ENCODE assay signal across 8 mouse cellular contexts in the genomic region with DNA sequence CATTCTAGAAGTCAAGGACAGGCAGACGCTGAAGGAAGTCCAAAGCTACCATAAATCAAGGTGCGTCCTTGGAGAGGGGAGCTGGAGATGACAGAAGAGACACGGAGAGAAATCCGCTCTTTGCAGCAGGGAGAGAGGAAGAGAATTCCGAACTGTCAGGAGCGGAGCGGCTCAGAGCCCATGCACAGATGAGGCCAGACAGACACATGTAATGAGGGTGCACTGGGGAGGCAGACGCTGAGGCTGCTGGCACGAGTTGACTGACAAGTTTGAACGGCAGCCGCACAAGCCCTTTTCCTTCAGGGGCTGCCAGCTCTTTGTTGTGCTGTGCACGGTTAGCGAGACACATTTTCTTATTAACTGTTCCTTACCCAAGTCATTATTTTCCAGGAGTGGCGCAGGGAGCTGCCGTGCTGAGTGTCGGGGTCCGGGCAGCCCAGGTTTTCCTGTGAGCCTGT. TPM values are rescaled to one million over a fixed set of nuclear protein-coding genes. Genes with fewer than 3 reads are reported as not detected.
DNase-seq lines count a peak whose midpoint lies in the region; ATAC-seq and TF ChIP-seq lines count a peak whose summit lies in the region.

Gene Palmd (minus strand): TSS at position 448 of the 458 bp plus-strand sequence.

- H3K9me3 ChIP-seq in embryonic facial prominence, embryonic 14.5 days (ENCODE audit: control insufficient read depth, low read length), result peaks cover 5% of the 10 kb centered on the region; the same call in 1 of the 2 replicates
- no peaks in the 10 kb centered on the region for H3K9me3 ChIP-seq in limb, embryonic 13.5 days
- H3K9me3 ChIP-seq in midbrain, embryonic 14.5 days (ENCODE audit: control insufficient read depth, low read length), result no peaks in the 10 kb centered on the region

- no peaks in the 10 kb centered on the region for H3K4me1 ChIP-seq in cerebellum, adult 2 months (ENCODE audit: control insufficient read depth, insufficient read depth, low read length)
- H3K4me1 ChIP-seq in embryonic facial prominence, embryonic 14.5 days (ENCODE audit: control insufficient read depth, insufficient read depth, low read length), result no peaks in the 10 kb centered on the region
- no peaks in the 10 kb centered on the region for H3K4me1 ChIP-seq in kidney, adult 2 months (ENCODE audit: control insufficient read depth, insufficient read depth, low read length)
- peaks cover 10% of the 10 kb centered on the region; the same call in 1 of the 2 replicates for H3K4me1 ChIP-seq in limb, embryonic 13.5 days
- H3K4me1 ChIP-seq in midbrain, embryonic 14.5 days (ENCODE audit: control insufficient read depth, insufficient read depth, low read length), result peaks cover 17% of the 10 kb centered on the region

- peak; percentile 10 to 21 for DNase-seq in cerebellum, adult 2 months
- no peak for DNase-seq in cerebellum, adult 8-10 months
- DNase-seq in embryonic facial prominence, embryonic 14.5 days (ENCODE audit: low spot score), result peak; percentile 91
- no peak for DNase-seq in heart, adult 8-10 months (ENCODE audit: low spot score)
- peak; percentile 64 for DNase-seq in kidney, adult 2 months
- peak; percentile 87 for DNase-seq in midbrain, embryonic 14.5 days
- peak; percentile 43 for DNase-seq in telencephalon, adult 2 months (ENCODE audit: low read depth, low spot score)

- no peaks in the 10 kb centered on the region; the same call in 1 of the 2 replicates for H3K27me3 ChIP-seq in cerebellum, adult 2 months (ENCODE audit: control insufficient read depth, insufficient read depth, low read length)
- H3K27me3 ChIP-seq in embryonic facial prominence, embryonic 14.5 days (replicated peaks; ENCODE audit: control insufficient read depth, insufficient read depth, low read length), result no peaks in the 10 kb centered on the region
- no peaks in the 10 kb centered on the region for H3K27me3 ChIP-seq in kidney, adult 2 months (replicated peaks; ENCODE audit: control insufficient read depth, insufficient read depth, low read length)
- no peaks in the 10 kb centered on the region for H3K27me3 ChIP-seq in limb, embryonic 13.5 days
- no peaks in the 10 kb centered on the region for H3K27me3 ChIP-seq in midbrain, embryonic 14.5 days (ENCODE audit: control insufficient read depth, insufficient read depth, low read length)

- TF ChIP-seq POLR2A in cerebellum, adult 2 months (IDR thresholded peaks at IDR 0.05; ENCODE audit: borderline replicate concordance, insufficient read depth, low read length), result no peak
- no peak for TF ChIP-seq POLR2A in kidney, adult 2 months (IDR thresholded peaks at IDR 0.05; ENCODE audit: low read depth, low read length)

- H3K36me3 ChIP-seq in embryonic facial prominence, embryonic 14.5 days (ENCODE audit: control insufficient read depth, insufficient read depth, low read length), result no peaks in the 10 kb centered on the region
- no peaks in the 10 kb centered on the region for H3K36me3 ChIP-seq in kidney, adult 2 months (ENCODE audit: control insufficient read depth, insufficient read depth, low read length)
- no peaks in the 10 kb centered on the region for H3K36me3 ChIP-seq in limb, embryonic 13.5 days
- no peaks in the 10 kb centered on the region for H3K36me3 ChIP-seq in midbrain, embryonic 14.5 days (ENCODE audit: control insufficient read depth, insufficient read depth, low read length)

- H3K9ac ChIP-seq in embryonic facial prominence, embryonic 14.5 days (ENCODE audit: low read depth, low read length), result peak within 1 kb of the TSS; percentile 64
- H3K9ac ChIP-seq in limb, embryonic 13.5 days, result peak within 1 kb of the TSS; percentile 56
- peak within 1 kb of the TSS; percentile 52 for H3K9ac ChIP-seq in midbrain, embryonic 14.5 days (replicated peaks; ENCODE audit: low read length)

- WGBS in cerebellum, adult 2 months, result 3% methylated on average over 17 of the region's 17 CpGs
- WGBS in embryonic facial prominence, embryonic 14.5 days, result 3% methylated on average over 16 of the region's 17 CpGs
- WGBS in kidney, adult 2 months, result 4% methylated on average over 17 of the region's 17 CpGs
- WGBS in limb, embryonic 13.5 days, result 4% methylated on average over 17 of the region's 17 CpGs
- 3% methylated on average over 17 of the region's 17 CpGs for WGBS in midbrain, embryonic 14.5 days

- no peak within 1 kb of the TSS; the same call in 1 of the 2 replicates for H3K27ac ChIP-seq in cerebellum, adult 2 months (ENCODE audit: insufficient read depth, low read length)
- H3K27ac ChIP-seq in embryonic facial prominence, embryonic 14.5 days (replicated peaks; ENCODE audit: low read depth, low read length), result peak within 1 kb of the TSS; percentile 56
- H3K27ac ChIP-seq in kidney, adult 2 months (ENCODE audit: insufficient read depth, low read depth, low read length), result peak within 1 kb of the TSS; percentile 4
- peak within 1 kb of the TSS; percentile 49 for H3K27ac ChIP-seq in limb, embryonic 13.5 days
- H3K27ac ChIP-seq in midbrain, embryonic 14.5 days (replicated peaks; ENCODE audit: low read depth, low read length), result peak within 1 kb of the TSS; percentile 80

- peak within 1 kb of the TSS; percentile 69 for H3K4me2 ChIP-seq in embryonic facial prominence, embryonic 14.5 days (ENCODE audit: low read depth, low read length)
- peak within 1 kb of the TSS; percentile 70 for H3K4me2 ChIP-seq in limb, embryonic 13.5 days (replicated peaks)
- peak within 1 kb of the TSS; percentile 62 for H3K4me2 ChIP-seq in midbrain, embryonic 14.5 days (ENCODE audit: low read length)

- H3K4me3 ChIP-seq in cerebellum, adult 2 months (replicated peaks; ENCODE audit: insufficient read depth, low read depth, low read length), result peak within 1 kb of the TSS; percentile 23
- H3K4me3 ChIP-seq in embryonic facial prominence, embryonic 14.5 days (ENCODE audit: low read depth, low read length), result peak within 1 kb of the TSS; percentile 39
- peak within 1 kb of the TSS; percentile 36 for H3K4me3 ChIP-seq in kidney, adult 2 months (ENCODE audit: insufficient read depth, low read depth, low read length)
- peak within 1 kb of the TSS; percentile 45 for H3K4me3 ChIP-seq in limb, embryonic 13.5 days
- peak within 1 kb of the TSS; percentile 38 for H3K4me3 ChIP-seq in midbrain, embryonic 14.5 days (replicated peaks; ENCODE audit: low read depth, low read length)

- ATAC-seq in embryonic facial prominence, embryonic 14.5 days (ENCODE audit: low read depth), result peak; percentile 90
- ATAC-seq in limb, embryonic 13.5 days (ENCODE audit: low FRiP score, low read depth), result peak; percentile 77
- ATAC-seq in midbrain, embryonic 14.5 days (ENCODE audit: low FRiP score, low TSS enrichment), result peak; percentile 92

- no peak for TF ChIP-seq CTCF in cerebellum, adult 2 months (IDR thresholded peaks at IDR 0.05; ENCODE audit: borderline replicate concordance, insufficient read depth, low read depth, low read length)
- no peak for TF ChIP-seq CTCF in kidney, adult 2 months (conservative IDR thresholded peaks at IDR 0.05; ENCODE audit: insufficient read depth, insufficient read length, low read depth, low read length)

RNA-seq across cellular contexts. Expression of gene Palmd, which starts in this region (rescaled TPM):
- polyA plus RNA-seq in cerebellum, adult 2 months (2012; rRNA removed), result 5.1 TPM in 2 replicates
- 23.0 and 24.5 TPM in 2 replicates for polyA plus RNA-seq in embryonic facial prominence, embryonic 14.5 days (2014; fragmentation: Nextera tagmentation; extraction: Ambion mirVana)
- total RNA-seq in heart, adult 8-10 months (2022), result 10 to 100 TPM; 44.2 to 59.7 (median 53.0) TPM
- polyA plus RNA-seq in kidney, adult 2 months (2012; rRNA removed), result 1.3 and 2.0 TPM in 2 replicates
- 17.1 and 18.3 TPM in 2 replicates for polyA plus RNA-seq in limb, embryonic 13.5 days (2015; fragmentation: Nextera tagmentation; extraction: Ambion mirVana)
- 7.3 and 11.5 TPM in 2 replicates for polyA plus RNA-seq in midbrain, embryonic 14.5 days (2014; fragmentation: Nextera tagmentation; extraction: Ambion mirVana)

Comparison
In these comparisons a context has a peak if more than half of its experiments do, and no peak if none do; other contexts are left out.
1. DNase-seq: peak in cerebellum, adult 2 months (2 of 2), embryonic facial prominence, embryonic 14.5 days (single experiment), kidney, adult 2 months (single experiment), midbrain, embryonic 14.5 days (single experiment) and telencephalon, adult 2 months (single experiment); none in cerebellum, adult 8-10 months (single experiment) and heart, adult 8-10 months (single experiment).
2. Peak in every context shown above with its lines, with median percentiles within 50 percentile points of each other: H3K4me3 ChIP-seq, ATAC-seq, H3K4me2 ChIP-seq and H3K9ac ChIP-seq.